Mouse (Mus musculus) ovary, postnatal 36 days (tissue): ENCODE results near the gene Wnt2b.

Experiments
- DNase-seq: peaks from one replicate; pipeline ENCODE4 v3.0.0; 2022; ENCODE audit warnings: low spot score, mixed read lengths

Gene Wnt2b

GRCm38 (mm10) chr3:104961066-104962059, at the start of gene Wnt2b:
Wnt2b (minus strand) TSS chr3:104961921.
- DNase-seq, result peak; percentile 43

GRCm38 (mm10) chr3:105010681-105011339, 49.1 kb upstream of the Wnt2b start:
- no peak for DNase-seq

DNA sequence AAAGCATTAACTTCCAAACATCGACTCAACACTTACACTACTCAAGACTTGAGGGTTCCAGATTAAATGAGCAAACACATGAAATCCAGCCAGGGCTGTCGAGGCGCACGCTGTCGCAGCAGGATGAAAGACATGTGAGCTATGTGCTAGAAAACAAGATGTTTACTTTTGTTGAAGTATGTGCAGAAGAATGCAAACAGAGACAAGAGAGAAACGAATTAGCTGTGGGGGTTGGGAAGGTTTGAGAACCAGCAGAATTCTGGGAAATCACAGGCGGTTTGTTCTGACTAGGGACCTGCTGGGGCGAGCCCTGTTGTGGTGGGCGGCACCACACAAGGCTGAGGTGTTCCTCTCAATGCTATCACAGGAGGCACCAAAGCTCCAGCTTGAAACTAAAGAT, 46.3 kb upstream of the Wnt2b start:
- no peak for DNase-seq

GRCm38 (mm10) chr3:105006101-105006500, 44.4 kb upstream of the Wnt2b start:
- DNase-seq, result no peak

DNA sequence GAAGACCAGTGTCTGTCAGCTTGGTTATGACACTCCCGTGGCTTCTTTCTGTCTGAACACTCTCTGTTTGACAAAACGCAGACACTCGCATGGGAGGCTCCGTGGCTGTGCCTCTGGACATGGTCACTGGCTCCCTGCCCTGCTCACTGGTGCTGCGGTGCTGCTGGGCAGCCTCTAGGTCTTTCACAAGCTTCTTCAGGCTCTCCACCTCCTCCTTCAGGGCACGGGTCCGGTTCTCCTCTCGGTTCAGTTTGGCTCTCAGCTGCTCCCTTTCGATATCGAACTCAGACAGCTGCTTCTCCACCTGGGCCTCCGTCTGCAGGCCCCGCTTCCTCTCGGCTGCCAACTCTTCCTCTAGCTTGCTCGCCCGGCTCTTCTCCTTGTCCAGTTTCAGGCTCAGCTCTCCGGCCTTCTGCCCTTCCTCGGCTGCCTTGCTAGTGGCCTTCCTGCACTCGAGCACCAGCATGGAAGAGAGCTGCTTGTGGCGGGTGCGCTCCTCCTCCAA, 43.9 kb upstream of the Wnt2b start:
- no peak for DNase-seq

GRCm38 (mm10) chr3:105005011-105005410, 43.3 kb upstream of the Wnt2b start:
- DNase-seq, result no peak

GRCm38 (mm10) chr3:105003960-105004463, 42.3 kb upstream of the Wnt2b start:
- no peak for DNase-seq

GRCm38 (mm10) chr3:105001374-105001773, 39.7 kb upstream of the Wnt2b start:
- no peak for DNase-seq

- no peak for DNase-seq
Measured at GRCm38 (mm10) chr3:105000561-105000960, 38.8 kb upstream of the Wnt2b start.

GRCm38 (mm10) chr3:104997563-104997962, 35.8 kb upstream of the Wnt2b start:
- no peak for DNase-seq

- DNase-seq, result no peak
Measured at GRCm38 (mm10) chr3:104995707-104996106, 34.0 kb upstream of the Wnt2b start.

GRCm38 (mm10) chr3:104994415-104994841, 32.7 kb upstream of the Wnt2b start:
- DNase-seq, result no peak

DNA sequence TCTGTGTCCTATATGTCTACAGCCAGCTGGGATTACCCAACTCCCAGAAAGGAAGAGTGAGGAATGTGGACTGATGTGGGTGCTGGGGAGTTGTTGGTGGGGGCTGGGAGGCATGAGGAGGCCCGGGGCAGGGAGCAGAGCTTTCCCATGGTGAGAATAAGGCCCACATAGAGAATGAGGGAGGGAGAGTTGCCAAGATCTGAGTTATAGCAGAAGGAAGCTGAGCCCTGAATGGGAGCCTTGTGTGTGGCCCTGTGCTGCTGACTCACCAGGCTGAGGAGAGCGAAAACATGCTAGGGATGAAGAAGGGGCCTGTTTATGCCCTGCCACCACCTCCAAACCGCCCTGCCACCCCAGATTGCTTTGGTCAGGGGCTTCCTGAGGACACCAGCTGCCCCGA, 32.1 kb upstream of the Wnt2b start:
- DNase-seq, result no peak

DNA sequence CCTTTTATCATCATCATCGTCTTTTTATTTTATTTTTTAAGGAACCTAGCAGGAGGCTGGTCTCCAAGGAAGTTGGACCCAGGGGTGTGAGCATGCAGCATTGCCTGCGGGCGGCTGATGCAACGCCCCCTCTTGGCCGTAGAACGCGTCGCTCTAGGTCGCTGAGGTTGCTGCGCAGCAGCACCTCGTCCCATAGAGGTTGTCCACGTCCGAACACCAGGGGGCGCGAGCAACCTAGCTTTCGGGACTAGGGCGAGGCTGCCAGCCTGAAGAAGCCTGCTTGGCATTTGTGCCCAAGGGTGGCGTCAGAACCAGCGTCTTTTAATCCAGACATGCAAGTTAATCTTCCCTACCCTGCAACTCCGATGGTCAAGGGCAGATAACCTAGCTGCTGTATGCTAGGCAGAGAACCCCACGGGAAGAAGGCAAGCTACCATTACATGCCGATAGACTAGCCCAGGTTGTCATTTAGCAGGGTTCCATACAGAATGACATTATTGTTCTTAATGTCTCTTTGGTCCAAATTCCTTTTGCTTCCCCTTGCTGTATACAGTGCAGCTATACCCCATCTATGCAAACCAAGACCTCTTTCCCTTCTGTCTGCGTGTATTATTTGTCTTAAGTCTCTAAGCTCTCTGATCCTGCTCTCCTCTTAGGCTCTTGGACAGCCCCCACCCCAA, 31.1 kb upstream of the Wnt2b start:
- peak; percentile 89 for DNase-seq

GRCm38 (mm10) chr3:104991703-104992102, 30.0 kb upstream of the Wnt2b start:
- DNase-seq, result no peak

GRCm38 (mm10) chr3:104987884-104988283, 26.2 kb upstream of the Wnt2b start:
- no peak for DNase-seq

- no peak for DNase-seq
Measured at GRCm38 (mm10) chr3:104979735-104980134, 18.0 kb upstream of the Wnt2b start.

GRCm38 (mm10) chr3:104967548-104968300, 6.0 kb upstream of the Wnt2b start:
- peak; percentile 91 for DNase-seq

- DNase-seq, result no peak
Measured at GRCm38 (mm10) chr3:104965991-104966554, 4.4 kb upstream of the Wnt2b start.

GRCm38 (mm10) chr3:104965070-104965855, 3.5 kb upstream of the Wnt2b start:
- no peak for DNase-seq
